Mouse (Mus musculus) embryo, embryonic 11.5 days (tissue): ENCODE measurements around the gene Calcoco2.
"Not testable (repeated sequence)": the region's sequence is repeated elsewhere in the genome, so short reads cannot be mapped to it uniquely, and the experiment has no call there.

Source experiments
- DNase-seq: peaks from one replicate; pipeline ENCODE4 v3.0.0-alpha.2; 2012; ENCODE audit warnings: low read depth, low spot score

The Calcoco2 gene

DNA sequence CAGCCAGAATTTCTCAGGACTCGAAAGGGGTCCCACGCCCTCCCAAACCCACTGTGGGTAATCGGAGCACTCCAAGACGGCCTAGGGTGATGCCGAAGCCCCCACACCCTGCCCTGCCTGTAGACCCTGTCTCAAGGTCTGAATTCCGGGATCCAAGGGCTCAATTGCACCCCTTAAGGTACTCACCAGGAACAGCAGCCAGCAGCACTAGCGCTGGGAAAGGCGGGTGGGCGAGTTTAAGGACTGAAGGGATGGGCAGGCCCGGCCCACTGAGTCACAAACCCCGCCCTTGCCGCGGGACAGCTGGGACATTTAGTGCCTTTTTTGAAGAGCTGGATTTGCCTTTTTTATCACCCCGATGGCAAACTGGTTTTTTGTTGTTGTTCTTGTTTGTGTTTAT, at the start of gene Calcoco2:
Gene Calcoco2, minus strand, starts transcription at position 214 of the 400 bp plus-strand sequence.
- DNase-seq = no peak

GRCm38 (mm10) chr11:96147471-96147870, 35.7 kb upstream of the Calcoco2 start:
- DNase-seq = no peak

GRCm38 (mm10) chr11:96145622-96146270, 34.0 kb upstream of the Calcoco2 start:
- peak; percentile 72 for DNase-seq

GRCm38 (mm10) chr11:96143766-96144165, 32.0 kb upstream of the Calcoco2 start:
- no peak for DNase-seq

GRCm38 (mm10) chr11:96140726-96141175, 29.0 kb upstream of the Calcoco2 start:
- DNase-seq = no peak

- no peak for DNase-seq
Observed at GRCm38 (mm10) chr11:96135847-96136246, 24.1 kb upstream of the Calcoco2 start.

DNA sequence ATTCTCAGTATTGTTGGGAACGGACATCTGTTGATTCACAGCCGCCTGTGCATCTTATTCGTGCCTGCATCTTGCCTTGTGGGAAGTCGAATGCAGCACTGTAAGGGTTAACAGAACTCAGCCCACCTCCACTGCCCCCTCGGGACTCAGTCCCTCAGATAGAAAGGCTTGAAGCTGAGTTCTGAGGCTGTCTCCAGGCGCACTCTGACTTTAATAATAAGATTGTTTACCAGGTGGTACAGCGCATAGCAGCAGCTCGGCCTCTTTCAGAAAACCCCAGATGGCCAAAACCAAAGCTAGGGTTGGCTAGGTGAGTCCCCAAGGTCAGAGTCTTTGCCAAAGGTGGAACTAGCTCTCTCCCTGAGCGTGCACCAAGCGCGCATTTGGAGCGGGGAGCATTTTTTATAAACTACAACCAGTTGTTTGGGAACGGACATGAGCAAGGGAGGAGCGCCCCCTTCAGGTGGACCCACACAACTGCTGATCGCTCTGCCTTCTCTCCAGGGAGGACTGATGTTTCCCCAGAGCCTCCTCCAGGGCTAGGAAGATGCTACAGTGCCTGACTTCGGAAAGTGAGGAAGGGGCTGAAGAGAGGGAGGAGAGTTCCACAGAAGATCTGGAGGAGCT, 21.6 kb upstream of the Calcoco2 start, which contains the start of gene Ttll6:
Gene Ttll6, plus strand, starts transcription at position 548 of the 627 bp plus-strand sequence.
- DNase-seq = peak; percentile 54

GRCm38 (mm10) chr11:96130606-96131005, 18.8 kb upstream of the Calcoco2 start:
- no peak for DNase-seq

DNA sequence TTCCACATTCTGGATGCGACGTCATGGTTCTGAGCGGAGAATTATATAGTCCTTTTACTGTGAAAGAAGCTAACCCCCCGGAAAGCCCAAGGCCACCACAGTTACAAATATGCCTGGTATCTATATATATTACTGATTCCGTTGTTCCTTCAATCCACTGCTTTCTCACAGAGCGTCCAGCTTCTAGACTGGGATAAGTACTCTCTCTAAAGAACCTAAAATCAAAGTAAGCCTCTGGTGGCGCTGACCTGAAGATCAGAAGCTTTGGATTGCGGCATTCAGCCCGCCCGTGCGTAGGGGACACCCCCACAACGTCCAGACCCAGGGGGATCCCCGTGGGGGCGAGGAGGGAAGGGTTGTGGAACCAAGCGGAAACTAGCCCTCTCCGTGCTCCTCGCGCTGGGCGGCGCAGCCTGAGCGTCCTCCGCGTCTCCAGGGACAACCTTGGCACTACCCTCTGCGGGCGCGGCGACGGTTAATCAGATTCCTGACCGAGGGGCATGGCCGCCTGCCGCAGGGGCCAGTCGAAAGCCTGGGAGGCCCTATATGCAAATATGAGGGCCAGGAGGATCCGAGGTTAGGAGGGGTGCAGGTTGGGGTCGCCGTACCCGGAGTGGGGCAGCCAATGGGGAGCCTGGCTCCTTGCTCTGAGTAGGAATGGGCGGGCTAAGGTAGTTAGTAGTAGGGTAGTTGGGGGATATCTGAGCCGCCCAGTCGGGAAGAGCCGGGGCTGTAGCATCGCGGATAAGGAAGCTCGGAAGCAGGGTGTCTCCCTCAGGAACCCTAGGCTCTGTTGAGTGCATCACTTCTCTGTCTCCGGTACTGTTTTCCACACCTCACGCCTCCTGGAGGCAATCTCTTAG, 12.5 kb upstream of the Calcoco2 start:
- no peak for DNase-seq

- not testable (repeated sequence) for DNase-seq
Observed at GRCm38 (mm10) chr11:96122806-96123205, 11.0 kb upstream of the Calcoco2 start.

DNA sequence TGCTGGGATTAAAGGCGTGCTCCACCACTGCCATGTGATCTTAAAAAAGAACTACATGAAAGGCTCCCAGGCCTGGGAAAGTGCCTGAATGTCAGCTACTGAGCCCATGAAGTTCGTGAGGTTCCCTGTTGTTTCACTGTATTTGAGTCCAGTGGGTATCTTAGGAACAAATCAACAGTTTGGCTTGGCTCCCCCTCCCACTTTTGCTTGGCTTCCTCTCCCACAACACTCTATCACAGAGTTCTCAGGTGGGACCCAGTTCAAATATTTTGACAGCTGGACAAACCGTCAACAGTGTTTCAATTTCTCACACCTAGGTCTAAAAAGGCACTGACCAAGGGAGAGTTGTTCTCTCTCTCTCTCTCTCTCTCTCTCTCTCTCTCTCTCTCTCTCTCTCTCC, 7.6 kb upstream of the Calcoco2 start:
- no peak for DNase-seq

DNA sequence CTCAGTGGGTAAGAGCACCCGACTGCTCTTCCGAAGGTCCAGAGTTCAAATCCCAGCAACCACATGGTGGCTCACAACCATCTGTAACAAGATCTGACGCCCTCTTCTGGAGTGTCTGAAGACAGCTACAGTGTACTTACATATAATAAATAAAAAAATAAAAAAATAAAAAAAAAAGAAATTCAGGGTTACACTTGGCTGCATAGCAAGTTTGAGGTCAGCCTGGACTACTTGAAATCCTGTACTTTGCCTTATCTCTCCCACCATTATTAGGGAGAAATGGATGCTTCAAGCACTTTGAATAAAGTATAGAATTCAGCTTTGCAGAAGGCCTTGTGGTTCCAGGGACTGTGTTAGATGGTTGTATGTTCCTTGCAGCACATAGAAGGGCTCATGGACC, 5.2 kb upstream of the Calcoco2 start:
- DNase-seq = not testable (repeated sequence)

- DNase-seq = no peak
Observed at GRCm38 (mm10) chr11:96116116-96116515, 4.4 kb upstream of the Calcoco2 start.

GRCm38 (mm10) chr11:96115416-96115815, 3.7 kb upstream of the Calcoco2 start:
- no peak for DNase-seq

GRCm38 (mm10) chr11:96114077-96114476, 2.3 kb upstream of the Calcoco2 start:
- DNase-seq = no peak

DNA sequence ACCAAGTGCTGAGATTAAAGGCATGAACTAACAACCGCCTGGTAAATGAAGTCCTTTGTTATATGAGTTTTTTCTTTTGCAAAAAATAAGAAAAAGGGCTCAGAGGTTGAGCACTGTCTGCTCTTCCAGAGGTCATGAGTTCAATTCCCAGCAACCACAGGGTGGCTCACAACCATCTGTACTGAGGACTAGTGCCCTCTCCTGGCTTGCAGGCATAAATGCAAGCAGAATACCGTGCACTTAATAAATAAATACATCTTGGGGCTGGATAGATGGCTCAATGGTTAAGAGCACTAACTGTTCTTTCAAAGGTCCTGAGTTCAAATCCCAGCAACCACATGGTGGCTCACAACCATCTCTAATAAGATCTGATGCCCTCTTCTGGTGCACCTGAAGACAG, 814 bp downstream of the Calcoco2 start:
- DNase-seq = not testable (repeated sequence)

GRCm38 (mm10) chr11:96108376-96108775, 3.4 kb downstream of the Calcoco2 start:
- DNase-seq = no peak

DNA sequence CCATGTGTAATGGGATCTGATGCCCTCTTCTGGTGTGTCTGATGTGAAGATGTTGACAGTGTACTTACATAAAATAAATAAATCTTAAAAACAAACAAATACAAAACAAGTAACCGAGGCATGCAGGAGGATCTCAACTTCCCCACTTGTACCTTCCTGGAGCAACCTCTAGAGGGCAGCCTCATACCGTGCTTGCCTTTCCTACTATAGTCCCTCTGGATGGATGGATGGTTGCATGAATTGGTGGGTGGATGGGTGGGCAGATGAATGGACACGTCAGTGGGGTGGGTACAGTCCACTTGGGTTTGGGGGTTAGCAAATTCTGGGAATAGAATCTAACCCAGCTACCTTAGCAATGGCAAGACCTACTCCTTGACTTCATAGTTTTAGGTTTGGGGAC, 18.4 kb downstream of the Calcoco2 start:
- peak; percentile 44 for DNase-seq

- no peak for DNase-seq
Observed at GRCm38 (mm10) chr11:96092674-96093291, 19.0 kb downstream of the Calcoco2 start.

GRCm38 (mm10) chr11:96091073-96091472, 20.7 kb downstream of the Calcoco2 start:
- no peak for DNase-seq

- DNase-seq = no peak
Observed at GRCm38 (mm10) chr11:96087981-96088380, 23.8 kb downstream of the Calcoco2 start.

DNA sequence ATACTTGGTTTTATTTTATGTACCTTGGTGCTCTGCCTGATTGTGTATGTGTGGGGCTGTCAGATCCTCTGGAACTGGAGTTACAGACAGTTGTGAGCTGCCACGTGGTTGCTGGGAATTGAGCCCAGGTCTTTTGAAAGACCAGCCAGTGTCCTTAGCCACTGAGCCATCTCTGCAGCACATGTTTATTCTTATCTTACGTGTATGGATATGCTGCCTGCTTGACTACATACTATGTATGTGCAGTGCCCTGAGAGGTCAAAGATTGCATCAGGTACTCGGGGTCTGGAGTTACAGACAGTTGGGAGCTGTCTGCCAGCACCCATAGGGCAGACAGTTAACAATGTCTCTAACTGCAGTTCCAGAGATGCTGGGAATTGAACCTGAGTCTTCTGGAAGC, 29.1 kb downstream of the Calcoco2 start:
- DNase-seq = no peak
